Comparison of ENCODE assay signal across 11 mouse cellular contexts in the genomic region with DNA sequence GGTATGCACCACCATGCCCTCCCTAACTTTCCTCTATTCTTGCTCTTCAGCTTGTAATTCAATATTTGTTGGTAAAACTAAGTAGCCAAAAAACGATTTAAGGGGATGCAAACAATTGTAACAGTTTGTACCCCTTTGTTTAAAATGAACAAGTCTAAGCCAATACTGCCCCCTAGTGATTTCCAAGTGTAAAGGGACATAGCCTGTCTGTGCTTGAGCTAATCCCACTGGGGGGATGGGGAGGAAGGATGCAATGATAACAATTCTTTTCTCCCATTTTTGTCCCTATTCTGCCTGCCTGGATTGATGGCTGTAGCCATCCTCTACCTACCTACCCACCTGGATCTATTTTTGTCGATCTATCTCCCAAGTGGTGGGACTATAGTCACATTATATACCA. TPM values are rescaled to one million over a fixed set of nuclear protein-coding genes. Genes with fewer than 3 reads are reported as not detected.
DNase-seq lines count a peak whose midpoint lies in the region; ATAC-seq and TF ChIP-seq lines count a peak whose summit lies in the region.
"Had no signal": no experiment of that assay in that cellular context is flagged by ENCODE, and none has a peak within 500 bp of the region (broad histone marks: within the 10 kb centered on the region; RNA-seq: fewer than 3 reads in every experiment).

No protein-coding gene starts in this region.

- H3K4me1 ChIP-seq in midbrain, embryonic 13.5 days (replicated peaks), result no peaks in the 10 kb centered on the region
- H3K4me1 ChIP-seq in midbrain, embryonic 11.5 days (ENCODE audit: control insufficient read depth, insufficient read depth, low read length), result no peaks in the 10 kb centered on the region
- no peaks in the 10 kb centered on the region for H3K4me1 ChIP-seq in forebrain, postnatal 0 days (ENCODE audit: insufficient read depth)
- H3K4me1 ChIP-seq in heart, embryonic 11.5 days (ENCODE audit: control insufficient read depth, insufficient read depth, low read length), result no peaks in the 10 kb centered on the region
- H3K4me1 ChIP-seq: hindbrain, embryonic 15.5 days; liver, embryonic 15.5 days had no signal

- no peak for DNase-seq in frontal cortex, postnatal 36 days (ENCODE audit: low spot score in 2 of 2)
- DNase-seq in midbrain, embryonic 11.5 days (ENCODE audit: low spot score, missing footprints), result no peak
- DNase-seq in forebrain, postnatal 0 days, result peak; percentile 50
- peak; percentile 32 for DNase-seq in retina, postnatal 7 days (ENCODE audit: low read depth, low spot score)
- no peak for DNase-seq in kidney, adult 9 months
- DNase-seq: cerebellum, postnatal 36 days had no signal

- no peak overlapping the region for H3K9ac ChIP-seq in midbrain, embryonic 13.5 days (replicated peaks)
- H3K9ac ChIP-seq in midbrain, embryonic 11.5 days (ENCODE audit: low read length), result no peak overlapping the region
- H3K9ac ChIP-seq in forebrain, postnatal 0 days, result no peak overlapping the region
- no peak overlapping the region for H3K9ac ChIP-seq in heart, embryonic 11.5 days (ENCODE audit: low read depth, low read length)
- H3K9ac ChIP-seq: hindbrain, embryonic 15.5 days; liver, embryonic 15.5 days had no signal

- no peaks in the 10 kb centered on the region for H3K27me3 ChIP-seq in midbrain, embryonic 13.5 days
- no peaks in the 10 kb centered on the region for H3K27me3 ChIP-seq in midbrain, embryonic 11.5 days (ENCODE audit: control insufficient read depth, insufficient read depth, low read length)
- no peaks in the 10 kb centered on the region for H3K27me3 ChIP-seq in forebrain, postnatal 0 days (ENCODE audit: insufficient read depth, low read length)
- H3K27me3 ChIP-seq in heart, embryonic 11.5 days (ENCODE audit: control insufficient read depth, insufficient read depth, low read length), result no peaks in the 10 kb centered on the region
- H3K27me3 ChIP-seq: hindbrain, embryonic 15.5 days; liver, embryonic 15.5 days had no signal

- TF ChIP-seq CTCF in forebrain, postnatal 0 days (IDR thresholded peaks at IDR 0.05; ENCODE audit: low read depth), result peak; percentile 77

- peaks cover 73% of the 10 kb centered on the region for H3K36me3 ChIP-seq in midbrain, embryonic 13.5 days
- H3K36me3 ChIP-seq in midbrain, embryonic 11.5 days (ENCODE audit: control insufficient read depth, insufficient read depth, low read length), result peaks cover 34% of the 10 kb centered on the region; the same call in 1 of the 2 replicates
- peaks cover 59% of the 10 kb centered on the region for H3K36me3 ChIP-seq in forebrain, postnatal 0 days (ENCODE audit: insufficient read depth)
- peaks cover 42% of the 10 kb centered on the region for H3K36me3 ChIP-seq in heart, embryonic 11.5 days (ENCODE audit: control insufficient read depth, insufficient read depth, low read length)

- H3K4me3 ChIP-seq in midbrain, embryonic 13.5 days (replicated peaks), result no peak overlapping the region
- no peak overlapping the region for H3K4me3 ChIP-seq in midbrain, embryonic 11.5 days (ENCODE audit: low read depth, low read length)
- no peak overlapping the region for H3K4me3 ChIP-seq in forebrain, postnatal 0 days (ENCODE audit: low read depth, low read length)
- H3K4me3 ChIP-seq in heart, embryonic 11.5 days (ENCODE audit: low read depth, low read length), result no peak overlapping the region
- H3K4me3 ChIP-seq: hindbrain, embryonic 15.5 days; liver, embryonic 15.5 days had no signal

- no peak overlapping the region for H3K4me2 ChIP-seq in midbrain, embryonic 13.5 days (replicated peaks)
- H3K4me2 ChIP-seq in midbrain, embryonic 11.5 days, result no peak overlapping the region
- H3K4me2 ChIP-seq in forebrain, postnatal 0 days (ENCODE audit: low read depth), result no peak overlapping the region
- no peak overlapping the region for H3K4me2 ChIP-seq in heart, embryonic 11.5 days
- H3K4me2 ChIP-seq: hindbrain, embryonic 15.5 days; liver, embryonic 15.5 days had no signal

- no peak overlapping the region for H3K27ac ChIP-seq in midbrain, embryonic 13.5 days
- H3K27ac ChIP-seq in midbrain, embryonic 11.5 days (ENCODE audit: low read depth, low read length), result no peak overlapping the region
- no peak overlapping the region for H3K27ac ChIP-seq in forebrain, postnatal 0 days (ENCODE audit: low read depth, low read length)
- no peak overlapping the region for H3K27ac ChIP-seq in heart, embryonic 11.5 days (ENCODE audit: low read depth, low read length)
- H3K27ac ChIP-seq: hindbrain, embryonic 15.5 days; liver, embryonic 15.5 days had no signal

- no peaks in the 10 kb centered on the region for H3K9me3 ChIP-seq in midbrain, embryonic 13.5 days
- no peaks in the 10 kb centered on the region for H3K9me3 ChIP-seq in midbrain, embryonic 11.5 days (ENCODE audit: control insufficient read depth, low read length)
- no peaks in the 10 kb centered on the region for H3K9me3 ChIP-seq in forebrain, postnatal 0 days (ENCODE audit: low read length)
- H3K9me3 ChIP-seq in heart, embryonic 11.5 days (replicated peaks; ENCODE audit: control insufficient read depth, low read length), result no peaks in the 10 kb centered on the region
- H3K9me3 ChIP-seq: hindbrain, embryonic 15.5 days; liver, embryonic 15.5 days had no signal

- peak; percentile 53; the same call in 1 of the 2 replicates for ATAC-seq in frontal cortex, adult (ENCODE audit: low TSS enrichment)
- ATAC-seq in midbrain, embryonic 13.5 days, result peak; percentile 37; the same call in 1 of the 2 replicates
- no peak for ATAC-seq in midbrain, embryonic 11.5 days (ENCODE audit: low FRiP score)
- peak; percentile 84 for ATAC-seq in forebrain, postnatal 0 days
- ATAC-seq in heart, embryonic 11.5 days (replicated peaks; ENCODE audit: insufficient number of reproducible peaks, low FRiP score, low TSS enrichment), result no peak

- 53% methylated on average over 2 of the region's 2 CpGs for WGBS in midbrain, embryonic 13.5 days
- WGBS in midbrain, embryonic 11.5 days, result 67% methylated on average over 2 of the region's 2 CpGs
- 46% methylated on average over 2 of the region's 2 CpGs for WGBS in forebrain, postnatal 0 days
- WGBS in heart, embryonic 11.5 days (ENCODE audit: insufficient replicate concordance), result 65% methylated on average over 2 of the region's 2 CpGs

RNA-seq across cellular contexts. Expression of a gene that starts 16.6 kb away (rescaled TPM):
- polyA plus RNA-seq in midbrain, embryonic 13.5 days (2015; fragmentation: Nextera tagmentation; extraction: Ambion mirVana), result 160 and 164 TPM in 2 replicates
- polyA plus RNA-seq in midbrain, embryonic 11.5 days (2014; fragmentation: Nextera tagmentation; extraction: Ambion mirVana), result 57.6 and 61.2 TPM in 2 replicates
- 75.7 and 81.7 TPM in 2 replicates for total RNA-seq in forebrain, postnatal 0 days (2014; rRNA removed)
- 43.5 and 45.9 TPM in 2 replicates for polyA plus RNA-seq in forebrain, postnatal 0 days (2015; fragmentation: Nextera tagmentation; extraction: Ambion mirVana)
- polyA plus RNA-seq in heart, embryonic 11.5 days (2014; fragmentation: Nextera tagmentation; extraction: Ambion mirVana), result 27.3 and 40.4 TPM in 2 replicates

RNA-seq across cellular contexts. Expression of a gene that starts 32.5 kb away (rescaled TPM):
- polyA plus RNA-seq in midbrain, embryonic 13.5 days (2015; fragmentation: Nextera tagmentation; extraction: Ambion mirVana), result 53.7 and 57.8 TPM in 2 replicates
- 145 and 155 TPM in 2 replicates for polyA plus RNA-seq in midbrain, embryonic 11.5 days (2014; fragmentation: Nextera tagmentation; extraction: Ambion mirVana)
- total RNA-seq in forebrain, postnatal 0 days (2014; rRNA removed), result 9.1 and 12.8 TPM in 2 replicates
- 12.3 and 13.5 TPM in 2 replicates for polyA plus RNA-seq in forebrain, postnatal 0 days (2015; fragmentation: Nextera tagmentation; extraction: Ambion mirVana)
- 74.4 and 78.3 TPM in 2 replicates for polyA plus RNA-seq in heart, embryonic 11.5 days (2014; fragmentation: Nextera tagmentation; extraction: Ambion mirVana)

Comparison
In these comparisons a context has a peak if more than half of its experiments do, and no peak if none do; other contexts are left out.
1. ATAC-seq: peak in frontal cortex, adult (single experiment), midbrain, embryonic 13.5 days (single experiment) and forebrain, postnatal 0 days (single experiment); none in midbrain, embryonic 11.5 days (single experiment) and heart, embryonic 11.5 days (single experiment).
2. DNase-seq: peak in forebrain, postnatal 0 days (single experiment) and retina, postnatal 7 days (single experiment); none in frontal cortex, postnatal 36 days (0 of 2), midbrain, embryonic 11.5 days (single experiment) and kidney, adult 9 months (single experiment).